Mouse (Mus musculus): ENCODE data around the gene Arhgap8. TPM values are rescaled to one million over a fixed set of nuclear protein-coding genes. Genes with fewer than 3 reads are reported as not detected.
A peak's percentile ranks its signal among the peaks of the same experiment; 100 is the strongest.

Arhgap8 gene
- total and polyA plus RNA-seq, 3 experiments: not detected

DNA sequence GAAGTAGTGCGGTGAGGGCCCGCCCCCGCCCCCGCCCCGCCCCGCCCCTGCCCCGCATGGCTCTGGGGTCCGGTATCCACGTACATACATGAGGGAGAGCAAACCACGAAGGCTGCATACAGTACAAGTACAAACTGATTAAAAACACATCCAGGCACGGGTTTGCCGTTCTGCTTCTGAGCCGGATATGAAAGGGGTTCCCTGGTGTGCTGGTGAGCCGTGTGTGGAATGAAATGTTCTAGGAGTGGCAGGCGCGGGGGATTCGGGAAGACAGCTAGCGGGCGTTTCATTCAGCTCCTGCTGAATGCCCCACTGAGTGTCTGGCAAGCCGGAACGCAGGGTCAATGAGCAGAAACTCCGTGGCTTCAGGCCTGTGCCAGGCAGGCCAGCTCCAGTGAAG, 36.6 kb downstream of the Arhgap8 start:
- TF ChIP-seq SMC3 (IDR thresholded peaks at IDR 0.05; ENCODE audit: low read depth, low read length) (no peak), HCFC1 (IDR thresholded peaks at IDR 0.05; ENCODE audit: low read depth, low read length) (no peak), TAL1 (IDR thresholded peaks at IDR 0.05; ENCODE audit: low read length) (no peak), MEF2A (IDR thresholded peaks at IDR 0.05; ENCODE audit: extremely low read depth, insufficient replicate concordance, low read depth, low read length, poor library complexity, severe bottlenecking) (no peak), ZC3H11A (IDR thresholded peaks at IDR 0.05; ENCODE audit: low read depth, low read length) (no peak), CTCF (IDR thresholded peaks at IDR 0.05 in 2 of 3, conservative IDR thresholded peaks at IDR 0.05 in 1 of 3; ENCODE audit: control insufficient read depth in 1 of 3, insufficient read depth in 1 of 3, low read depth in 2 of 3, low read length in 3 of 3, poor library complexity in 1 of 3, severe bottlenecking in 1 of 3) (no peak), MAFK (IDR thresholded peaks at IDR 0.05; ENCODE audit: borderline replicate concordance, low read depth, low read length) (no peak)
- no peaks in the 10 kb centered on the region for H3K36me3 ChIP-seq (ENCODE audit: control insufficient read depth in 1 of 2, insufficient read depth in 2 of 2, low read length in 2 of 2)
- no peaks in the 10 kb centered on the region for H3K9me3 ChIP-seq (replicated peaks; ENCODE audit: insufficient read depth, low read length)
- DNase-seq (ENCODE audit: low read depth, low spot score): no peak
- no peaks in the 10 kb centered on the region; a peak in 1 of 4 replicates for H3K27me3 ChIP-seq (ENCODE audit: control insufficient read depth in 1 of 2, insufficient read depth in 2 of 2, low read length in 2 of 2)
- peak overlapping the region in 1 of 2 experiments; percentile 39; a peak in 1 of 4 replicates for H3K4me3 ChIP-seq (ENCODE audit: control insufficient read depth in 1 of 2, insufficient read depth in 1 of 2, low read depth in 2 of 2, low read length in 2 of 2)
- H3K27ac ChIP-seq (ENCODE audit: control insufficient read depth, low read depth, low read length): no peak overlapping the region
- H3K79me2 ChIP-seq (ENCODE audit: control insufficient read depth, insufficient read depth, low read length, poor library complexity): no peaks in the 10 kb centered on the region
- H3K9ac ChIP-seq (ENCODE audit: control insufficient read depth, low read depth, low read length, poor library complexity, severe bottlenecking): no peak overlapping the region
- H3K4me1 ChIP-seq (ENCODE audit: control insufficient read depth in 1 of 2, insufficient read depth in 2 of 2, low read length in 2 of 2): no peaks in the 10 kb centered on the region

DNA sequence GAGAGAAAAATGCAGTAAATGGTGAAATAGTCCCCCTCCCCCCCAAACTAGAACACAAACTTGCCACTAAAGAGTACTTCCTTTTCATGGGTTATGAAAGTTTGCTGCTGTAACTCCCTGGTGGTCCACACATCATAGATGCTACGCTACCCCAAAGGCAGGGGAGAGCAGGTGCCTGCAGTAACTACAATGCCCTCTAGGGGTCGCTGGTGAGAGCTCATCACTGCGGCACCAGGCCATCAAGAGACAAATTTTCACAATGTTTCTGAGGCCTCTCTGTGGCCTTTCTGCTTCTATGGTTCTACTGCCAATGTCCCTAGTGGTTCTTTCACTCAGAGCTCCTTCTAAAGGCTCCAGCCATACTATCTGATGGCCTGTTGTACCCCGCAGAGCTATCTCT, 38.6 kb downstream of the Arhgap8 start:
- no peak overlapping the region for H3K27ac ChIP-seq (ENCODE audit: control insufficient read depth, low read depth, low read length)
- H3K9ac ChIP-seq (ENCODE audit: control insufficient read depth, low read depth, low read length, poor library complexity, severe bottlenecking): no peak overlapping the region
- peak; percentile 58 for DNase-seq (ENCODE audit: low read depth, low spot score)
- no peaks in the 10 kb centered on the region; a peak in 1 of 4 replicates for H3K27me3 ChIP-seq (ENCODE audit: control insufficient read depth in 1 of 2, insufficient read depth in 2 of 2, low read length in 2 of 2)
- no peaks in the 10 kb centered on the region for H3K9me3 ChIP-seq (replicated peaks; ENCODE audit: insufficient read depth, low read length)
- H3K4me3 ChIP-seq (ENCODE audit: control insufficient read depth in 1 of 2, insufficient read depth in 1 of 2, low read depth in 2 of 2, low read length in 2 of 2): no peak overlapping the region
- H3K4me1 ChIP-seq (ENCODE audit: control insufficient read depth in 1 of 2, insufficient read depth in 2 of 2, low read length in 2 of 2): no peaks in the 10 kb centered on the region
- no peaks in the 10 kb centered on the region for H3K36me3 ChIP-seq (ENCODE audit: control insufficient read depth in 1 of 2, insufficient read depth in 2 of 2, low read length in 2 of 2)
- no peaks in the 10 kb centered on the region for H3K79me2 ChIP-seq (ENCODE audit: control insufficient read depth, insufficient read depth, low read length, poor library complexity)
- TF ChIP-seq CTCF (IDR thresholded peaks at IDR 0.05 in 2 of 3, conservative IDR thresholded peaks at IDR 0.05 in 1 of 3; ENCODE audit: control insufficient read depth in 1 of 3, insufficient read depth in 1 of 3, low read depth in 2 of 3, low read length in 3 of 3, poor library complexity in 1 of 3, severe bottlenecking in 1 of 3): peak; percentile 79 to 93 (median 92)
- TF ChIP-seq TBP (IDR thresholded peaks at IDR 0.05; ENCODE audit: low read depth, low read length): no peak
- TF ChIP-seq SMC3 (IDR thresholded peaks at IDR 0.05; ENCODE audit: low read depth, low read length): peak; percentile 71
- TF ChIP-seq ETS1 (IDR thresholded peaks at IDR 0.05; ENCODE audit: low read depth, low read length): no peak
- no peak for TF ChIP-seq POLR2A (IDR thresholded peaks at IDR 0.05; ENCODE audit: control insufficient read depth in 1 of 2, insufficient read depth in 1 of 2, low read depth in 1 of 2, low read length in 2 of 2, poor library complexity in 1 of 2)
- TF ChIP-seq KAT2A (conservative IDR thresholded peaks at IDR 0.05; ENCODE audit: low read depth, low read length): no peak
- TF ChIP-seq HCFC1 (IDR thresholded peaks at IDR 0.05; ENCODE audit: low read depth, low read length): no peak
- no peak for TF ChIP-seq MEF2A (IDR thresholded peaks at IDR 0.05; ENCODE audit: extremely low read depth, insufficient replicate concordance, low read depth, low read length, poor library complexity, severe bottlenecking)
- TF ChIP-seq SIN3A (IDR thresholded peaks at IDR 0.05; ENCODE audit: low read length): no peak
- TF ChIP-seq USF2 (IDR thresholded peaks at IDR 0.05; ENCODE audit: borderline replicate concordance in 1 of 2, insufficient read depth in 1 of 2, low read depth in 1 of 2, low read length in 2 of 2): no peak
- TF ChIP-seq GABPA (IDR thresholded peaks at IDR 0.05; ENCODE audit: low read depth, low read length): no peak
- TF ChIP-seq ZKSCAN1 (IDR thresholded peaks at IDR 0.05; ENCODE audit: low read depth, low read length): no peak
- no peak for TF ChIP-seq MYB (IDR thresholded peaks at IDR 0.05; ENCODE audit: low read depth, low read length)
- TF ChIP-seq CHD1 (IDR thresholded peaks at IDR 0.05; ENCODE audit: low read depth, low read length): no peak
- TF ChIP-seq EP300 (IDR thresholded peaks at IDR 0.05; ENCODE audit: low read depth in 1 of 2, low read length in 2 of 2): no peak
- TF ChIP-seq RCOR1 (IDR thresholded peaks at IDR 0.05; ENCODE audit: low read depth, low read length): no peak
- no peak for TF ChIP-seq POLR2AphosphoS2 (IDR thresholded peaks at IDR 0.05; ENCODE audit: low read length)
- TF ChIP-seq JUND (IDR thresholded peaks at IDR 0.05; ENCODE audit: low read depth, low read length): no peak
- TF ChIP-seq MYC (IDR thresholded peaks at IDR 0.05; ENCODE audit: low read depth, low read length): no peak
- TF ChIP-seq MAFK (IDR thresholded peaks at IDR 0.05; ENCODE audit: borderline replicate concordance, low read depth, low read length): no peak
- TF ChIP-seq NELFE (IDR thresholded peaks at IDR 0.05; ENCODE audit: low read depth, low read length): no peak
- TF ChIP-seq ELF1 (IDR thresholded peaks at IDR 0.05; ENCODE audit: low read depth, low read length): no peak
- TF ChIP-seq USF1 (IDR thresholded peaks at IDR 0.05; ENCODE audit: low read depth, low read length): no peak
- no peak for TF ChIP-seq NRF1 (IDR thresholded peaks at IDR 0.05; ENCODE audit: insufficient read depth, low read depth, low read length, poor library complexity, severe bottlenecking)
- peak; percentile 46 for TF ChIP-seq ZC3H11A (IDR thresholded peaks at IDR 0.05; ENCODE audit: low read depth, low read length)
- TF ChIP-seq CHD2 (IDR thresholded peaks at IDR 0.05; ENCODE audit: low read length): no peak
- no peak for TF ChIP-seq ZMIZ1 (IDR thresholded peaks at IDR 0.05; ENCODE audit: low read depth, low read length)
- no peak for TF ChIP-seq E2F4 (IDR thresholded peaks at IDR 0.05; ENCODE audit: borderline replicate concordance, low read depth, low read length)
- TF ChIP-seq MAZ (IDR thresholded peaks at IDR 0.05; ENCODE audit: low read depth, low read length): 0 out of 2 replicates have a peak, but pooled peaks have one; percentile 21

All from MEL (cell line).